Mouse (Mus musculus) lung, embryonic 14.5 days (tissue): Measurements from ENCODE around the gene Gm4744. TPM values are rescaled to one million over a fixed set of nuclear protein-coding genes. Genes with fewer than 3 reads are reported as not detected.
"Not testable (repeated sequence)": the region's sequence is repeated elsewhere in the genome, so short reads cannot be mapped to it uniquely, and the experiment has no call there.

Experiments used
- ATAC-seq: fragments of 200-750 bp; cut with Nextera tagmentation; 2 replicates; pipeline ENCODE4 v1.8.0; 2017; ENCODE audit warnings: mild to moderate bottlenecking, moderate TSS enrichment, moderate library complexity; ENCODE audit not compliant: insufficient read depth
- DNase-seq: peaks from one replicate; pipeline ENCODE4 v3.0.0-alpha.2; 2015
- H3K27ac ChIP-seq: fragments of 300-500 bp; sonication (generic); 2 replicates; pipeline ENCODE4 v1.5.1; 2014; ENCODE audit warnings: low read depth, mild to moderate bottlenecking, moderate library complexity
- H3K27me3 ChIP-seq: fragments of 300-500 bp; sonication (generic); 2 replicates; pipeline ENCODE4 v1.6.1; 2014; ENCODE audit warnings: low read length, control low read depth; ENCODE audit not compliant: insufficient read depth
- H3K36me3 ChIP-seq: fragments of 300-500 bp; sonication (generic); 2 replicates; pipeline ENCODE4 v1.6.1; 2014; ENCODE audit warnings: control low read depth; ENCODE audit not compliant: insufficient read depth
- H3K4me1 ChIP-seq: fragments of 300-500 bp; sonication (generic); 2 replicates; pipeline ENCODE4 v1.6.1; 2014; ENCODE audit warnings: antibody characterized with exemption, control low read depth; ENCODE audit not compliant: insufficient read depth
- H3K4me2 ChIP-seq: fragments of 300-500 bp; sonication (generic); 2 replicates; pipeline ENCODE4 v1.6.1; 2014; ENCODE audit warnings: mild to moderate bottlenecking
- H3K4me3 ChIP-seq: fragments of 300-500 bp; sonication (generic); 2 replicates; pipeline ENCODE4 v1.5.1; 2014; ENCODE audit warnings: low read depth, low read length
- H3K9ac ChIP-seq: fragments of 300-500 bp; sonication (generic); 2 replicates; pipeline ENCODE4 v1.6.1; 2014
- H3K9me3 ChIP-seq: fragments of 300-500 bp; sonication (generic); 2 replicates; pipeline ENCODE4 v1.6.1; 2016; ENCODE audit warnings: low read depth, low read length, control low read depth
- CTCF ChIP-seq: IDR thresholded peaks from 2 replicates; pipeline ENCODE4 v1.5.1; 2016; ENCODE audit warnings: antibody characterized with exemption, low read depth
- WGBS: fragments of 180-500 bp; shearing (Covaris S2); extraction: QIAGEN DNeasy Blood & Tissue Kit; methylation state at CpG from one replicate; pipeline ENCODE4 v1.1.7; 2014; 5-methylcytosine and 5-hydroxymethylcytosine counted together
- polyA plus RNA-seq: library from polyadenylated mRNA; unstranded; fragments of >200 nt; fragmentation: Nextera tagmentation; extraction: Ambion mirVana; gene quantifications from 2 replicates; pipeline ENCODE4 v1.2.1, GENCODE M21; 2014

Gm4744 gene
- not detected in 2 replicates for polyA plus RNA-seq

GRCm38 (mm10) chr6:40951770-40952169, at the start of gene Gm4744:
Gene Gm4744, minus strand, starts transcription at chr6:40951870.
- no peak for ATAC-seq
- no peak within 1 kb of the TSS for H3K4me3 ChIP-seq

GRCm38 (mm10) chr6:40999379-40999778, 47.7 kb upstream of the Gm4744 start, which contains the start of gene Gm2663:
Gene Gm2663, minus strand, starts transcription at chr6:40999479.
- H3K4me2 ChIP-seq, ATAC-seq, H3K36me3 ChIP-seq, H3K27me3 ChIP-seq, H3K9ac ChIP-seq, H3K4me1 ChIP-seq, H3K27ac ChIP-seq, DNase-seq, H3K9me3 ChIP-seq, H3K4me3 ChIP-seq: not testable (repeated sequence)

More at GRCm38 (mm10) chr6:40951770-40952169, at the start of gene Gm4744:
- H3K27me3 ChIP-seq = no peaks in the 10 kb centered on the region
- H3K9me3 ChIP-seq = no peaks in the 10 kb centered on the region
- DNase-seq = no peak
- no peaks in the 10 kb centered on the region for H3K36me3 ChIP-seq
- no peak for TF ChIP-seq CTCF
- no peaks in the 10 kb centered on the region for H3K4me1 ChIP-seq
- no peak within 1 kb of the TSS for H3K27ac ChIP-seq
- no peak within 1 kb of the TSS for H3K9ac ChIP-seq
- H3K4me2 ChIP-seq = no peak within 1 kb of the TSS

- H3K9me3 ChIP-seq, H3K9ac ChIP-seq, H3K27ac ChIP-seq, H3K4me3 ChIP-seq, ATAC-seq, H3K27me3 ChIP-seq, H3K4me2 ChIP-seq, H3K4me1 ChIP-seq, H3K36me3 ChIP-seq, DNase-seq: not testable (repeated sequence)
- WGBS = 87% methylated on average over 2 of the region's 2 CpGs
These were observed 12.8 kb upstream of the Gm4744 start, which contains the start of gene 1810009J06Rik for GRCm38 (mm10) chr6:40964454-40964853. Gene 1810009J06Rik, plus strand, starts transcription at chr6:40964754.

- no peak for TF ChIP-seq CTCF
- ATAC-seq = no peak
- no peak overlapping the region for H3K4me2 ChIP-seq
- no peak overlapping the region for H3K27ac ChIP-seq
- no peak overlapping the region for H3K9ac ChIP-seq
- DNase-seq = no peak
- WGBS = 45% methylated on average over 2 of the region's 2 CpGs
- no peaks in the 10 kb centered on the region for H3K27me3 ChIP-seq
- no peaks in the 10 kb centered on the region for H3K9me3 ChIP-seq
- H3K4me3 ChIP-seq = no peak overlapping the region
- H3K4me1 ChIP-seq = no peaks in the 10 kb centered on the region
- H3K36me3 ChIP-seq = no peaks in the 10 kb centered on the region
These were observed 2.0 kb upstream of the Gm4744 start for GRCm38 (mm10) chr6:40953716-40954115.

- ATAC-seq = no peak
- no peak within 1 kb of the TSS for H3K27ac ChIP-seq
- no peaks in the 10 kb centered on the region for H3K4me1 ChIP-seq
- H3K9me3 ChIP-seq = no peaks in the 10 kb centered on the region
- H3K4me2 ChIP-seq = no peak within 1 kb of the TSS
- no peak for DNase-seq
- no peaks in the 10 kb centered on the region for H3K36me3 ChIP-seq
- no peak within 1 kb of the TSS for H3K9ac ChIP-seq
- 90% methylated on average over 10 of the region's 10 CpGs for WGBS
- H3K27me3 ChIP-seq = no peaks in the 10 kb centered on the region
- TF ChIP-seq CTCF = no peak
- no peak within 1 kb of the TSS for H3K4me3 ChIP-seq
These were observed 11.2 kb downstream of the Gm4744 start, which contains the start of gene 1700074P13Rik for GRCm38 (mm10) chr6:40940457-40940856. Gene 1700074P13Rik, minus strand, starts transcription at chr6:40940557.

GRCm38 (mm10) chr6:40919954-40920353, 31.7 kb downstream of the Gm4744 start:
- ATAC-seq (no peak), DNase-seq (no peak)
- 79% methylated on average over 4 of the region's 4 CpGs for WGBS
- H3K9ac ChIP-seq = no peak overlapping the region
- H3K36me3 ChIP-seq = no peaks in the 10 kb centered on the region
- H3K4me1 ChIP-seq = no peaks in the 10 kb centered on the region
- H3K9me3 ChIP-seq = no peaks in the 10 kb centered on the region
- H3K27me3 ChIP-seq = no peaks in the 10 kb centered on the region
- no peak overlapping the region for H3K4me2 ChIP-seq
- H3K4me3 ChIP-seq = no peak overlapping the region
- no peak for TF ChIP-seq CTCF
- H3K27ac ChIP-seq = no peak overlapping the region

GRCm38 (mm10) chr6:40900287-40900686, 51.4 kb downstream of the Gm4744 start, which contains the start of gene Prss58:
Gene Prss58, minus strand, starts transcription at chr6:40900387.
- DNase-seq = no peak
- ATAC-seq = no peak

More at GRCm38 (mm10) chr6:40900287-40900686, 51.4 kb downstream of the Gm4744 start, which contains the start of gene Prss58:
- Histone ChIP-seq H3K4me3 (no peak within 1 kb of the TSS), H3K27me3 (no peaks in the 10 kb centered on the region), H3K4me1 (no peaks in the 10 kb centered on the region), H3K9me3 (no peaks in the 10 kb centered on the region), H3K27ac (no peak within 1 kb of the TSS), H3K9ac (no peak within 1 kb of the TSS), H3K4me2 (no peak within 1 kb of the TSS), H3K36me3 (no peaks in the 10 kb centered on the region)
- no peak for TF ChIP-seq CTCF

Other genes starting within 250 kb of the Gm4744 start
- not detected in 2 replicates for gene Moxd2, start 64.4 kb downstream of the Gm4744 start, polyA plus RNA-seq
- gene Prss58, start 51.5 kb downstream of the Gm4744 start, polyA plus RNA-seq = not detected in 2 replicates
- gene 1700074P13Rik, start 11.3 kb downstream of the Gm4744 start, polyA plus RNA-seq = not detected in 2 replicates
- gene 1810009J06Rik, start 12.9 kb upstream of the Gm4744 start, polyA plus RNA-seq = not detected in 2 replicates
- gene Gm2663, start 47.6 kb upstream of the Gm4744 start, polyA plus RNA-seq = not detected in 2 replicates
- not detected in 2 replicates for gene 2210010C04Rik, start 83.6 kb upstream of the Gm4744 start, polyA plus RNA-seq